Mouse (Mus musculus) embryonic facial prominence, embryonic 15.5 days (tissue): Measurements from ENCODE around the gene Bnc1. TPM values are rescaled to one million over a fixed set of nuclear protein-coding genes. Genes with fewer than 3 reads are reported as not detected.

Source experiments
- ATAC-seq: fragments of 200-750 bp; cut with Nextera tagmentation; 2 replicates; pipeline ENCODE4 v1.8.0; 2017; ENCODE audit warnings: low read depth, moderate TSS enrichment; ENCODE audit not compliant: insufficient number of reproducible peaks, low FRiP score, low TSS enrichment
- H3K27ac ChIP-seq: fragments of 300-500 bp; sonication (generic); replicated peaks from 2 replicates; pipeline ENCODE4 v1.5.1; 2015; ENCODE audit warnings: mild to moderate bottlenecking, inconsistent platforms
- H3K27me3 ChIP-seq: fragments of 300-500 bp; sonication (generic); 2 replicates; pipeline ENCODE4 v1.6.1; 2015; ENCODE audit warnings: inconsistent platforms
- H3K36me3 ChIP-seq: fragments of 300-500 bp; sonication (generic); 2 replicates; pipeline ENCODE4 v1.6.1; 2015; ENCODE audit warnings: mild to moderate bottlenecking, inconsistent platforms
- H3K4me1 ChIP-seq: fragments of 300-500 bp; sonication (generic); 2 replicates; pipeline ENCODE4 v1.6.1; 2015; ENCODE audit warnings: inconsistent platforms
- H3K4me2 ChIP-seq: fragments of 300-500 bp; sonication (generic); replicated peaks from 2 replicates; pipeline ENCODE4 v1.6.1; 2015; ENCODE audit warnings: mild to moderate bottlenecking, inconsistent platforms
- H3K4me3 ChIP-seq: fragments of 300-500 bp; sonication (generic); replicated peaks from 2 replicates; pipeline ENCODE4 v1.5.1; 2015; ENCODE audit warnings: mild to moderate bottlenecking, inconsistent platforms
- H3K9ac ChIP-seq: fragments of 300-500 bp; sonication (generic); 2 replicates; pipeline ENCODE4 v1.6.1; 2015; ENCODE audit warnings: inconsistent platforms
- H3K9me3 ChIP-seq: fragments of 300-500 bp; sonication (generic); replicated peaks from 2 replicates; pipeline ENCODE4 v1.6.1; 2016; ENCODE audit warnings: inconsistent platforms
- WGBS: fragments of 180-500 bp; shearing (Covaris S2); methylation state at CpG from one replicate; pipeline ENCODE4 v1.1.7; 2015; 5-methylcytosine and 5-hydroxymethylcytosine counted together
- polyA plus RNA-seq: library from polyadenylated mRNA; unstranded; fragments of >200 nt; fragmentation: Nextera tagmentation; extraction: Ambion mirVana; gene quantifications from 2 replicates; pipeline ENCODE4 v1.2.1, GENCODE M21; 2015

The Bnc1 gene
- polyA plus RNA-seq, 1 experiment from 2014 or later, result 1.6 TPM

- Histone ChIP-seq H3K4me3 (no peak overlapping the region), H3K9ac (no peak overlapping the region), H3K4me2 (no peak overlapping the region), H3K27me3 (no peaks in the 10 kb centered on the region), H3K27ac (no peak overlapping the region), H3K36me3 (no peaks in the 10 kb centered on the region), H3K9me3 (no peaks in the 10 kb centered on the region), H3K4me1 (no peaks in the 10 kb centered on the region)
- no peak for ATAC-seq
- WGBS, result 95% methylated on average over 12 of the region's 12 CpGs
Observed at GRCm38 (mm10) chr7:81973939-81974338, 18.2 kb downstream of the Bnc1 start.

GRCm38 (mm10) chr7:81973339-81973738, 18.8 kb downstream of the Bnc1 start:
- Histone ChIP-seq H3K27me3 (no peaks in the 10 kb centered on the region), H3K36me3 (no peaks in the 10 kb centered on the region), H3K4me3 (no peak overlapping the region), H3K9ac (no peak overlapping the region), H3K9me3 (no peaks in the 10 kb centered on the region), H3K4me2 (no peak overlapping the region), H3K4me1 (no peaks in the 10 kb centered on the region), H3K27ac (no peak overlapping the region)
- ATAC-seq, result no peak
- WGBS, result 94% methylated on average over 5 of the region's 5 CpGs

- Histone ChIP-seq H3K27ac (no peak overlapping the region), H3K9ac (no peak overlapping the region), H3K9me3 (no peaks in the 10 kb centered on the region), H3K27me3 (no peaks in the 10 kb centered on the region), H3K4me1 (no peaks in the 10 kb centered on the region), H3K36me3 (no peaks in the 10 kb centered on the region), H3K4me3 (no peak overlapping the region), H3K4me2 (no peak overlapping the region)
- no peak for ATAC-seq
- 68% methylated on average over 6 of the region's 6 CpGs for WGBS
Observed at GRCm38 (mm10) chr7:81968975-81969374, 23.1 kb downstream of the Bnc1 start.

- H3K9ac ChIP-seq, result no peak overlapping the region
- no peaks in the 10 kb centered on the region for H3K4me1 ChIP-seq
- ATAC-seq, result no peak
- 84% methylated on average over 4 of the region's 4 CpGs for whole genome bisulfite sequencing
- no peaks in the 10 kb centered on the region for H3K9me3 ChIP-seq
- H3K27me3 ChIP-seq, result no peaks in the 10 kb centered on the region
- no peaks in the 10 kb centered on the region for H3K36me3 ChIP-seq
- no peak overlapping the region for H3K4me2 ChIP-seq
- no peak overlapping the region for H3K27ac ChIP-seq
- H3K4me3 ChIP-seq, result no peak overlapping the region
Observed at GRCm38 (mm10) chr7:81968451-81968850, 23.6 kb downstream of the Bnc1 start.

DNA sequence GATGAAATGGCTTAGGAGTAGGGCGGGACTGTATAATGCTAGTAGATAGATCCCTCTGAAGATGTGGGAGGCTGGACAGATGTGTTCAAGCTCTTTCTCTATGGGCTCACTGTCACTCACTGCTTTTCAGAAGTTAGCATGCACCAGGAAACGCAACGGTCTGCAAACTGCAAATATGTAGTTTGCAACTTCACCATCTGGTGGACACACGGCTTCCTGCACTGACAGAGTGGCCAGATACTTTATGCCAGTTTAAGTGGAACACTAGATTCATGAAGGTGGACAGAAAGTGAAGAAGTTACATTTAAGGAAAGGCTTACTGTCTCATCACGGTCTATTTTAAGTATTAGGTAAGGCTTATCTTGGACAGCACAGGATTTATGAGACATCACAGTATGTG, 25.9 kb downstream of the Bnc1 start:
- no peak for ATAC-seq
- 61% methylated on average over 5 of the region's 5 CpGs for WGBS

DNA sequence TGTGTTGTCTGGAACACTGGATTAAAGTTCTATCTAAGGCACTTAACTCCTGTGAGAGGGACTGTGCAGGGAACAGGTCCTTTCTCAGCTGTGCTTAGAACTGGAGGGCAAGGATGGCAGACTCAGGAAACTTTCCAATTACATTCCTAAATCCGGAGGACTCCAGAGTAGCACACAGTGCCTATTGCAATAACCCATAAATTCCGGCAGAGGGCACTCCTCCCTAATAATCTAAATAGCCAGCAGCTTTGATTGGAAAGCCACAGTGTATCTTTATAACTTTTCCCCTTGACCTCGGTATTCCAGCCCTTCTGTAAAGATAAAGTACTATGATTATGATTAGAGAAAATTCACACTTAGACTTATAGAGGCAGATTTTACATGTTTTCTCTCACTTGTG, 32.4 kb downstream of the Bnc1 start:
- no peaks in the 10 kb centered on the region for H3K4me1 ChIP-seq
- no peak overlapping the region for H3K4me2 ChIP-seq
- H3K27ac ChIP-seq, result no peak overlapping the region
- H3K9ac ChIP-seq, result no peak overlapping the region
- H3K27me3 ChIP-seq, result peaks cover 3% of the 10 kb centered on the region; the same call in 1 of the 2 replicates
- no peak for ATAC-seq
- 3% methylated on average over 3 of the region's 3 CpGs for WGBS
- no peaks in the 10 kb centered on the region for H3K9me3 ChIP-seq
- no peak overlapping the region for H3K4me3 ChIP-seq
- no peaks in the 10 kb centered on the region for H3K36me3 ChIP-seq

More for the DNA sequence above, 25.9 kb downstream of the Bnc1 start:
- no peak overlapping the region for H3K9ac ChIP-seq
- H3K9me3 ChIP-seq, result no peaks in the 10 kb centered on the region
- H3K4me2 ChIP-seq, result no peak overlapping the region
- H3K36me3 ChIP-seq, result no peaks in the 10 kb centered on the region
- H3K4me3 ChIP-seq, result no peak overlapping the region
- no peaks in the 10 kb centered on the region for H3K27me3 ChIP-seq
- no peaks in the 10 kb centered on the region for H3K4me1 ChIP-seq
- no peak overlapping the region for H3K27ac ChIP-seq

DNA sequence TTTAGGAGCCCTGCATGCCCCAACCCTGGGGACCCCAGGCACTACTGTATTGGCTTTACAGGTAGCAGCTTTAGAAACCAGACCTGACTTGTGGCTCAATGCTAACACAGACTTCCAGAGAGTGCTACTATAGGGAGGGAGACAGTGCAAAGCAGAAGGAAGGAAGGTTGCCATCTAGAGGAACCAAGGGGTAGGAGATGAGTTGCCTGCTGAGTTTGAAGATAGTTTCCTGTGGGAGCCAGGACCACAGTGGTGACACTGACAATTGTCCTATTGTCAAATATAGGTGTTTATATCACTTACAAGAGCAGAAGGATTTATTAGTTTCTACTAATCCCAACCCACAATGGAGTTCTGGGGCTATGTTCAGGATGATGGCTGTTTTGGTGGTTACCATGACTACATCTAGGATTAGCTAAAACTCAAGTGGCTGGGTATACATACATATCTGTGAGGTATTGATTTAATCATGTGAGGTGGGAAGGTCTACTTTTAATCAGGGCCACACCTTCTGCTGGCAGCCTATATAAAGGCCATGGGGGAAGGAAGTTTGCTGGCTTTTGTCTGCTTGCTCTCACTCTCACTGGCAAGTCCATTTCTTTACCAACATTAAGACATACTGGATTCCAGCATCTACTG, 37.8 kb downstream of the Bnc1 start:
- Histone ChIP-seq H3K27ac (no peak overlapping the region), H3K4me2 (no peak overlapping the region), H3K4me3 (no peak overlapping the region), H3K27me3 (peaks cover 3% of the 10 kb centered on the region; the same call in 1 of the 2 replicates), H3K9me3 (no peaks in the 10 kb centered on the region), H3K9ac (no peak overlapping the region), H3K4me1 (no peaks in the 10 kb centered on the region), H3K36me3 (no peaks in the 10 kb centered on the region)
- no peak for ATAC-seq

DNA sequence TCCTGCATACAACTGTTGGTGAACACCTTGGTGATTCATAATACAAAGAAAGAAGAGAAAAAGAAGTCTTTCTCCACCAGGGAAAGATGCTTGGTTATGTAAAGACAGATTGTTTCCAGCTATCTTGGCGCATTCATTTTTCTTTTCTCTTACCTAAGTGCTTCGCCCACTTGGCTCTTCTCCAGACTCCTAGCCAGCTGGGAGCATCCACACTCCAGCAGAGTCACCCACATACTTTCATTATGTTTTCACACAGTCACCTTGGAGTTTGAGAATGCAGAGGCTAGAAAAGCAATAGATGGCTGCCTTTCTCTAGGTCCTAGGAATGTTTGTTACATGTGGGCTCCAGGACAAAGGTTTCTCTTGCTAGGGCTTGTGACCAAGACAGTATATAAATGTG, 41.6 kb downstream of the Bnc1 start:
- Histone ChIP-seq H3K27me3 (0 out of 2 replicates have a peak, but pooled peaks cover 3% of the 10 kb centered on the region), H3K9ac (no peak overlapping the region), H3K36me3 (no peaks in the 10 kb centered on the region), H3K27ac (no peak overlapping the region), H3K9me3 (no peaks in the 10 kb centered on the region), H3K4me1 (no peaks in the 10 kb centered on the region), H3K4me3 (no peak overlapping the region), H3K4me2 (no peak overlapping the region)
- no peak for ATAC-seq
- WGBS, result 78% methylated on average over 2 of the region's 2 CpGs

DNA sequence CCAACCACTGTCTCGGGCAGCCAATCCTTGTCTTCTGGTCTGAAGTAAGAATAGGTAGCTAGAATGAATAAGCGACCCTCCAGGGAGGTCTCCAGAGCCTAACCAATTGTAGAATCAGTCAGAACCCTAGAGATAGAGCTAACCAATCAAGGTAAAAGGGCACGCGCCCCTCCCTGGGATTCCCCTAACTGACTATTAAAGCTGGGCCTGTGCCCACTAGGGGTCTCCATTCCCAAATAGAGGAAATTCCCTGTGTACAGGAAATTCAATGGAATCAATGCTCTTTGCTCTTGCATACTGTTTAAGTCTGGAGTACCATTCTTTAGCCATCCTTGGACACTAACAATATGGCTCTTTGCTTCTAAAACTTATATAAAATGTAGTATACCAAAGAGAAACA, 46.7 kb downstream of the Bnc1 start:
- WGBS, result 23% methylated on average over 4 of the region's 4 CpGs
- no peaks in the 10 kb centered on the region for H3K4me1 ChIP-seq
- H3K9me3 ChIP-seq, result no peaks in the 10 kb centered on the region
- H3K4me2 ChIP-seq, result no peak overlapping the region
- H3K36me3 ChIP-seq, result no peaks in the 10 kb centered on the region
- H3K4me3 ChIP-seq, result no peak overlapping the region
- no peaks in the 10 kb centered on the region for H3K27me3 ChIP-seq
- no peak overlapping the region for H3K27ac ChIP-seq
- no peak for ATAC-seq
- no peak overlapping the region for H3K9ac ChIP-seq

GRCm38 (mm10) chr7:81934806-81935205, 57.3 kb downstream of the Bnc1 start:
- 5% methylated on average over 5 of the region's 5 CpGs for WGBS
- Histone ChIP-seq H3K9me3 (no peaks in the 10 kb centered on the region), H3K27me3 (peaks cover 5% of the 10 kb centered on the region; the same call in 1 of the 2 replicates), H3K27ac (peak overlapping the region; percentile 88), H3K4me1 (peaks cover 16% of the 10 kb centered on the region), H3K4me3 (peak overlapping the region; percentile 67), H3K4me2 (peak overlapping the region; percentile 72), H3K9ac (peak overlapping the region; percentile 78; the same call in 1 of the 2 replicates), H3K36me3 (no peaks in the 10 kb centered on the region)
- ATAC-seq, result no peak

DNA sequence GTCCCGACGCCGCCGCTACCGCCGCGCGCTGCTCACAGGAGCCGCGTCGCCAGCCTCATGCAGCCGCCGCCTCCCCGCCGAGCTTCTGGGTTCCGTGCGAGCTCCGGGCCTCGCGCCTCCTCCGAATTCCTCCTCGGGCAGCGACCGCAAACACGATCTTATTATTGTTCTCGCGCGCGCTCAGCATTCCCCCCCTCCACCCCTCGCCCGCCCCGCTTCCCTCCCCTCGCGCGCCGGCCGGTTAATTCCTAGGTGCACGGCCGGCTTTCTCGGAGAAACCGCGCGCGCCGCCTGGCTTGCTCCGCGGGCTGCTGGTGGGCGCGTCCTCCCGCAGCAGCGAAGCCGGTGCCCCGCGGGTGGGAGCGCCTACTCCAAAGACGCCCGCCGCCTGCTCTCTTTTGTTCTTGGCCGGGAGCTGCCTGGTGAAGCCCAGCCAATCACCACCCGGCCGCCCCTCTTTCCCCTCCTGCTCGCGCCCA, 57.8 kb downstream of the Bnc1 start, which contains the start of gene Hdgfl3:
Hdgfl3 (minus strand) TSS at position 207 of the 479 bp plus-strand sequence.
- Histone ChIP-seq H3K27ac (peak within 1 kb of the TSS; percentile 88), H3K4me1 (peaks cover 16% of the 10 kb centered on the region), H3K36me3 (no peaks in the 10 kb centered on the region), H3K9ac (peak within 1 kb of the TSS; percentile 78), H3K4me3 (peak within 1 kb of the TSS; percentile 67), H3K4me2 (peak within 1 kb of the TSS; percentile 72), H3K9me3 (no peaks in the 10 kb centered on the region), H3K27me3 (peaks cover 5% of the 10 kb centered on the region; the same call in 1 of the 2 replicates)
- peak; percentile 88 for ATAC-seq
- under 1% methylated on average over 55 of the region's 63 CpGs for WGBS
